Mouse (Mus musculus) liver, adult 2 months (tissue): ENCODE results near the gene Lrp3.

ENCODE experiments used
- CTCF ChIP-seq: fragments of 200-500 bp; IDR thresholded peaks from 2 replicates; pipeline ENCODE4 v1.5.1; 2011; ENCODE audit warnings: low read depth, low read length, control low read depth
- POLR2A ChIP-seq: fragments of 200-500 bp; IDR thresholded peaks from 2 replicates; pipeline ENCODE4 v1.6.1; 2011; ENCODE audit warnings: low read length, control low read depth; ENCODE audit not compliant: insufficient read depth; ENCODE audit errors: extremely low read depth

GRCm38 (mm10) chr7:35214442-35215222 lies 666 bp downstream of the Lrp3 start:
- TF ChIP-seq CTCF: no peak
- TF ChIP-seq POLR2A: no peak
